Mouse (Mus musculus): ENCODE data around the gene Gm8773.
A peak's percentile ranks its signal among the peaks of the same experiment; 100 is the strongest.

Gm8773 gene

DNA sequence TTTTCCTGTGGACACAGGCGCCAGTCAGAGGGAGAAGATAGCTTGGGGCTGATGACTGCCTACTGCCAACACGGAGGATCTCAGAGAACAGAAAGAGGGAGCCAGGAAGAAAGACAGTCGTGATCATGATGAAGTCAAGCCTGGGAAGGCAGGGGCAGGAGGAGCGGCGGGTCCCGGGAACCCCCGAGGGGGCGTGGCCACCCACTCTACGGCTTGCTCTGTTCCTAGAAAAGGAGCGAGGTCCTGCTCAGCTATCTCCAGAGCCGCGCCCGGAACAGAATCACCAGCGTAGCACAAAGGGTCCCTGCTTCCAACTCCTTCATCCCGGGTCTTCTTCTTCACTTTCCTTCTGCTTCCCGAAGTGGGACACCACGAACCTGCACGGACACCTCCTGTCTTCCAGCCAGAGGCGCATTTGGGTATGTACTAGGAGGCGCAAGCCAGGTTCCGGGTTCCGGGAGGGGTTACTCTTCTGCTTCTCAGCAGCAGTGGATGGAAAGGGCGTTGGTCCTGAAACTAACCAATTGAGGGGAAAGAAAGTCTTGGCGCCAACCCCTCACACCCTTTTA, at the start of gene Gm8773:
Gene Gm8773 (plus strand): TSS at position 51 of the 569 bp plus-strand sequence.
- no peak for DNase-seq

DNA sequence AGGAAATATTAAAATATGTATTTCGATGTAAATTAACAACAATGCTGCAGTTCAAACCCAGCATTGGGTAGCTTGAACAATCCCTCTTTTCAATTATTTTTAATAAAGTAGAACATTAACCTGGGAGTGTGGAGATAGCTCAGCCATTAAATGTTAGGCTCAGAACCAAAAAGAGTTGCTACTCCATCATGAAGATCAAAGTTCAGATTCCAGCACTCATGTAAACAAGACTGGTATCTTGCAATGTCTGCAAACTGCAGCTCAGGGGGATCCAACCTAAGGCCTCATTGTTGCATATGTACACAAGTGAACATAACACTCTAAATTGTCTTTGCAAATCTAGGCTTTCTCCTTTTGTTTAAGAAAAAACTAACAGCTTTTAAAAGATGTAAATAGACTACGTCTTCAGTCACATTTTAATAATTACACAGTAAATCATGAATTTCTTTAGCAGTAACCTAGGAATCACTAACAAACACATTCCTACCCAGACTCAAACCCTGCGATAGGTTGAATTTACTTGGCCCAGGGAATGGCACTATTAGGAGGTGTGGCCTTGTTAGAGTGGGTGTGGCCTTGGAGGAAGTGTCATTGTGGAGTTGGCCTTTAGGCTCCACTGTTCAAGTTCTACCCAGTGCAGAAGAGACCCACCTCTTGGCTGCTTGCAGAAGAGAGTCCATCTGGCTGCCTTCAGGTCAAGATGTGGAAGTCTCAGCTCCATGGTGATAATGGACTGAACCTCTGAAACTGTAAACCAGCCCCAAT, 39.8 kb upstream of the Gm8773 start:
- DNase-seq, result peak; percentile 63 to 70

DNA sequence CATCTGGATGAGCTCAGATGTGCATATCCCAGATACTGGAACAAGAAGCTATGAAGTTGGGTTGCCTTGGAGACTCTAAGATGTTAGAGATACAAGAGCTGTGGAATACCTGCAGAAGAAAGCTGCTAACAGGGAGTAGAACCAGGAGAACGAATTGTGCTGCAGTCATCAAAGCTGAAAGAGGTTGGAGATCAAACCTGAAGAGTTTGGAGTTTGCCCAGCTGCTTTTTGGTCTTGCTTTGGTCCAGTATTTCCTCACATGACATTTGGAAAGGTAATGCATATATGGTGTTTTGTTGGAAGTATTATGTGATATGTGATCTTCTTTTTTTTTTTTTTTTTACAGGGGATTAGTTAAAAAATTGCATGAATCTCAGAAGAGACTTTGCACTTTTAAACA, 37.5 kb upstream of the Gm8773 start:
- peak in 1 of 2 experiments; percentile 24 for DNase-seq

DNA sequence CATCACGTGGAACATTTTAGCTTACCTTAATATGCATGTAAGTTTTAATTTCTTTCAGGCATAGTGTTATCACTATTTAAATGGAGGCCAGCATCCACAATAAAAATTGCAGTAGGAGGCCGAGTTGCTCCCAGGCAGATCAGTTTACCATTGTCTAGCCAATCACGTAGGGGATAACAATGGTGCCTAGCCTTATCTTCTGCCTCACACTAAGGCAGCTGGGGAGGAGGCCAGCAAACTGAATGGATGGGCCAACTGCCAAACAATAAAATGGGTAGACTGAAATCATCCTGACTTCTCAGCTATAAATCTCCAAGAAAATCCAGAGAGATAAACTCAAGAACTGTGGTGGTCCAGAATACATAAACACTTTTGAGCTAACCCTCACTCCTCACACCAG, 33.8 kb upstream of the Gm8773 start:
- DNase-seq, result no peak

DNA sequence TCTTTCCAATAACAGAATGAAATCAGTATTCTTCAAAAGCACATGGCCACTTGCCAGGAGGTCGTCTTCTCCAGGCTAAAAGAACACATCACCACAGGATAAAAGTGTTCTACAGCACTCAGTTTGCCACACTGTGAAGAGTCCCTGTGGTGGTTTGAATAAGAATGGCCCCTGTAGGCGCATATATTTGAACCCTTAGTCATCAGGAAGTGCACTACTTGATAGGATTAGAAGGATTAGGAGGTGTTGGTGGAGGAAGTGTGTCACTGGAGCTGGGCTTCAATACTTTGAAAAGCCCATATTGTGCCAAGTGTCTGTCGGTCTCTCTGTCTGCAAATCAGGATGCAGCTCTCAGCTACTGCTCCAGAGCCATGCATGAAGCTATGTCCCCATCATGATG, 33.2 kb upstream of the Gm8773 start:
- DNase-seq, result no peak

DNA sequence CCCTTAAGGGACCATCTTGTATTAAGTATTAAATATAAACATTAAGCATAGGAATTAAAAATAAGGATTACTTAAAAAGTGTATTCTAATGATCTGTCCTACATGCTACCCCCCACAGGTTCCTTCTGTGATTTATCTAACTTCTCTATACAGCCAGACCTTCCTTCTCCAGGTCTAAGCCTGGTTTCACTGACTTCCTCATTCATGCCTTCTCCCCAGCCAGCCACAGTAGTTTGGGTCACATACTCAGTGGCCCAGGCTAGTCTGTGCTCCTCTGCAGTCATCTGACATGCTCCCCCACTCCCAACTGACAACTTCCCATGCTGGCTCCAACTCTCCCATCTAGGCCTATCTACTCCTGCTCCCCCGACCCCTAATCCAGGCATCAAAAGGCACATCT, 22.5 kb upstream of the Gm8773 start:
- DNase-seq, result no peak

DNA sequence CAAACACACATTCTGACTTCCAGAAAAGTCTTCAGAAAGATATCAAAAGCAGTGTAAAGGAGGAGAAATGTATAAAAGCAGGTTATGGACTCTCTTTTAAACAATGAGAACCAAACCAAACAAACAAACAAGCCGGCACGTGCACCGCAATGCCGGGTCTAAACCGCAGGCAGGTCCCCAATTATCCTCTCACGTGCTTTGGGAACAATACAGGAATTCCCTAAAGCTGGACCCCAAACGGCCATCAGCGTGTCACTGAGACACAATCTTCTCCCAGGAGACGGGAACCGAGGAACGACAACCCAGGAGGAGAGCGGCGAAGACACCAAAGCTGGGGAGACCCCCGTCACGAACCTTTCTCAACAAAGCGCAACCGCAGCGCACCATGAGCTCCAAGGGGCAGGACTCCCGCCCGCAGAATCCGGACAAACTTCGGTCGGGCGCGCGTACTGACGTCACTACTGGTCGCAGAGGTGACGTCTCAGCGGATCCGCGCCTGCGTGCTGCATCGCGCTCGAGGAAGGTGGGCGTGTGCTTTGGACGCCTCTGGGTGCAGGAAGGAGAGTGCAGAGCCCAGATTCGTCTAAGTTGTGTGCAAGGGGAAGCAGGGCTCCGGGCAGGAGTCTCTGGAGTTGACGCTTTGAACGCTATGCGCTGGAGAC, 14.4 kb upstream of the Gm8773 start, which contains the start of gene Gtpbp10:
Gene Gtpbp10 (minus strand): TSS at position 460 of the 662 bp plus-strand sequence.
- DNase-seq, result peak; percentile 93 to 94

DNA sequence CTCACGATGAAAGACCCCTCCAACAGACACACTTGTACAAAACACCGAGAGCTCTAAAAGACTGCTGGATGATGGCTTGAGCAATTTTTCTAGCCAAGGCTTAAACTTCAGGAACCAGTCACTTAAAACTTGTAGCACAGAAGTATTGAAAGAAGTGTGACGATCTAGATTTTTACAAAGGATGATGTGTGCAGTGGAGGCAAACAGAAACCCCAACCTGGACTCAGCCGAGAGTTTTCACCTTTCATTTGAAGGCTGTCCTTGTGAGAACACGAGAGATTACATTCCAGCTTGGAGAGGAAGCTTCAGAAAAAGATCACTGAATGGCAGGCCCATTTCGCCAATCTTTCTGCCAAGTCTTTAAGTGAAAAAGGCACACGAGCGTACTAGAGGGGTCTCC, 13.8 kb upstream of the Gm8773 start:
- DNase-seq, result no peak

DNA sequence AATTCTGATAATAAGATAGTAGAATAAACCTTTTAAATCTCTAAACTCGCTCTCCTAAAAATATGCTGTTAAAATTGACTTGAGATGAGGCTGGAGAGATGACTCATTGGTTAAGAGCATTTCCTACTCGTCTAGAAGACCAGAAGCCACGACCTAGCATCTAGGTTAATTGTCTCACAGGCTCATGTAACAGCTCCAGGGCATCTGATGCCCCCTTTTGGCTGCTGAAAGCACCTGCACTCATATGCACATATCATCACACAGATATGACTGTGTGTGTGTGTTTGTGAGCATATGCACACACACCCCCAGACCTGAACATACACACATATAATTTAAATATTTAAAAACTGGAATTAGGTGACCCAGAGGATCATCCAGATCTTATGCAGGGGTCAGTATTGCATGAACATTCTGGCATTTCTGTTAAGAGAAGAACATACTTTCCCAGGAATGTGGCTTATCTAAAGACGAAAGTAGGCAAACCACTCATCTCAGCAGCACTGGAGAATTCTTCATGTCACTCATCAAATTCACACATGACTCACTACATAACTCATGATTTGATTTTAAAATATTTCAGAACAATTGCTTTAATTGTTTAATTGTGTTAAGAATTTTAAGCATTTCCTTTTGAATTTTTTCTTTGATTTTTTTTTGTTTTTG, 12.4 kb upstream of the Gm8773 start:
- DNase-seq, result no peak

DNA sequence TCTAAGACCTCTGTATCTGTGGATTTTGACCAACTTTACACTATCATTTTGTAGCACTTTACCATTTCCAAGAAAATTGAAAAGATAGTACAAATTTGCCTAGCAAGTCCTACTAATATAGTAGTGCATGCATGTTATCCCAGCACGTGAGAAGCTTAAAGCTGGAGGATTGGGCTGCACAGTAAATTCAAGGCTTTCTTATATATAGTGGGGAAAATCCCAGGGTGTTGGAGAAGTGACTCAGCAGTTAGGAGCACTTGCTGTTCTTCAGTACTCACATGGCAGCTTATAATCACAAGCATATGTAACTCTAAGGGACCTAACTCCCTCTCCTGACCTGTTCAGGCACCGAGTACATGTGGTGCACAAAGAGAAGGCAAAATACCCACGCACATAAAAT, 11.2 kb upstream of the Gm8773 start:
- DNase-seq, result no peak

DNA sequence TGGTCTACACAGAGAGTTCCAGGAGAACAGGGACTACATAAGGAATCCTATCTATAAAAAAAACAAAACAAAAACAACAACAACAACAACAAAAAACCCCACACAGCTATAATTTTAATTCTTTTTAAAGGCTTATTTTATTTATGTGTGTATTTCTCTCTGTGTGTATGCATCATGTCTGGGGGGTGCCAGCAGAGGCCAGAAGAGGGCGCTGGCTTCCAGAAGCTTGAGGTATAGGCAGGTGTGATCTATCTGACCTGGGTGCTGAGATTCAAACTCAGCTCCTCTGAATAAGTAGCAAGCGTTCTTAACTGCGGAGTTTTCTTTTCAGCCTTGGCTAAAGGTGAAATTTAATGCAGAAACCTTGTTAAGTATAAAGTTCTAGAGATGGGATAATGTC, 14.1 kb downstream of the Gm8773 start:
- DNase-seq, result no peak

DNA sequence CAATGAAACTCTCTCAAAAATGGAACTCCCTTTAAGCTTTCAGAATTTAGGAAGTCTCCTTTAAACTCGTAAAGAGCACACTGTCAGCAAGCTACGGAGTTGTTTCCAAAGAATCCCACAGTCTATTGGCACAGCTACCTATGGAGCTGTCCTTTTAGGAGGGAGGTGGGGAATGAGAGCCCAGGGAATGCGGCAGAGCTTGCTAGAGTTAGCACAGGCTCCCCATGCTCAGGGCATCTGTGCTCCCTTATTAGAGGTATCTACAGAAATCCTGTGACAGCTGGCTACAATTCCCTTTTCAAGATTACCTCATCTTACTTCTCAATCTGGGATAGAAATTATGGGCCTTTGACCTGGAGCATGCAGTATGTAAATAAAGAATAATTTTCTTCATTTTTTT, 36.9 kb downstream of the Gm8773 start:
- no peak for DNase-seq

DNA sequence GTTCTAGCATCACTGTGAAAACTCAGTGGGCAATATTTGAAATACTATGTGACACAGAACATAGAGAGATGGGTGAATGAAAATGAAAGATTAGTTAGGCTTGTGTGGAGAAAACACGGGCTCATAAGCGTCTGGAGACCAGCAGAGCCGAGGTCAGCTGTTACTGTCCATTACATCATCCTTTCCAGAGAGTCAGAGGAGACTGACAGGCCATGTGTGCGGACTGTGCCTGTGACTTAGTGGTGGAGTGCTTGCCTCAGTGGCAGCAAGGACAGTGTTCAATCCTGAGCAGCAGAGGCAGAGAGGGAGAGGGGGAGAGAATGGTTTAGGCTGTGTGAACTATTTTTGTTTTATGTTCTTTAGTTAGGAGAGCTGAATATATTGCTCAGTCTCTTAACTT, 44.7 kb downstream of the Gm8773 start:
- DNase-seq, result no peak

DNA sequence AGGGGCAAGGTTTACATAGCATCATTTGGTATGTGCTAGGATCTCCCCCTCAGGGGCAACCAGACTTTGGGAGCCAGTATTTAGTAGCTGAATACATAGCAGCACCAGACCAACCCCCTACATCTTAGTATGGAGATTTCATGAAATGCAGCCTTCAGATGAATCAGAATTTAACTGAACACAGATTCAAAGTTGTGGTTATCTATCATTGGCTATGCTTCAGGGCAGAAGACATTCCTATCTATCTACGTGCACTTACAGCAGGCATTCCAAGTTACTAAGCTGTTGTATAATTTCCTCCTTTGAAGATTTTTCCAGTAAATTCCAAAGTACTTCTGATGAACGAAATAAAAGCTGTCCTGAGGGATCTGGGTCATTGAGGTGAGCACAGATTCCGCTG, 51.9 kb downstream of the Gm8773 start:
- DNase-seq, result no peak

All from kidney, postnatal 25 days (tissue).